Mouse (Mus musculus) heart, adult 2 months (tissue): ENCODE measurements at regions not wholly inside any gene's neighbourhood (a gene's known extent, or its start where the extent isn't known, plus 50 kb on each side); places are given as distances from the start of the nearest gene placed in this dataset.

Experiments
- DNase-seq, 2 experiments: peaks; one replicate each; pipeline ENCODE4 v3.0.0; 2021
- H3K27ac ChIP-seq: fragments of 200-600 bp; 2 replicates; pipeline ENCODE4 v1.8.1; 2022
- H3K27me3 ChIP-seq: fragments of 200-500 bp; 2 replicates; pipeline ENCODE4 v1.6.1; 2012; ENCODE audit warnings: mild to moderate bottlenecking, low read length, inconsistent platforms, mixed read lengths; ENCODE audit not compliant: control insufficient read depth, insufficient read depth
- H3K36me3 ChIP-seq: fragments of 200-500 bp; 2 replicates; pipeline ENCODE4 v1.6.1; 2012; ENCODE audit warnings: low read length, inconsistent platforms; ENCODE audit not compliant: control insufficient read depth, insufficient read depth
- H3K4me1 ChIP-seq: fragments of 200-500 bp; 2 replicates; pipeline ENCODE4 v1.6.1; 2011; ENCODE audit warnings: low read length; ENCODE audit not compliant: control insufficient read depth, insufficient read depth
- H3K4me3 ChIP-seq: fragments of 200-600 bp; 2 replicates; pipeline ENCODE4 v1.8.1; 2022
- H3K79me2 ChIP-seq: fragments of 200-500 bp; replicated peaks from 2 replicates; pipeline ENCODE4 v1.6.1; 2012; ENCODE audit warnings: mild to moderate bottlenecking, inconsistent platforms, low read length, moderate library complexity, mixed read lengths; ENCODE audit not compliant: control insufficient read depth, insufficient read depth
- H3K9ac ChIP-seq: fragments of 200-500 bp; 2 replicates; pipeline ENCODE4 v1.6.1; 2012; ENCODE audit warnings: low read depth, mild to moderate bottlenecking, control low read depth, inconsistent platforms, low read length, mixed read lengths
- CTCF ChIP-seq: fragments of 200-600 bp; IDR thresholded peaks from 2 replicates; pipeline ENCODE4 v1.8.1; 2022; ENCODE audit warnings: antibody characterized with exemption, mild to moderate bottlenecking, moderate library complexity
- EP300 ChIP-seq: fragments of 200-500 bp; IDR thresholded peaks from 2 replicates; pipeline ENCODE4 v1.6.1; 2011; ENCODE audit warnings: low read depth, low read length, control low read depth; ENCODE audit not compliant: insufficient read depth
- POLR2A ChIP-seq: fragments of 200-500 bp; IDR thresholded peaks from 2 replicates; pipeline ENCODE4 v1.6.1; 2011; ENCODE audit warnings: mild to moderate bottlenecking, low read depth, low read length, control low read depth; ENCODE audit not compliant: insufficient read depth
- WGBS: fragments of 180-500 bp; shearing (Covaris S2); methylation state at CpG from one replicate; pipeline ENCODE4 v1.1.7; 2018; 5-methylcytosine and 5-hydroxymethylcytosine counted together
- intact Hi-C: fragments of 180-260 bp; cut with DNase I; formaldehyde crosslinking; loops from one replicate; pipeline ENCODE4 v1.15.1; 2025

- Histone ChIP-seq H3K27ac (peak overlapping the region; percentile 61), H3K79me2 (no peaks in the 10 kb centered on the region)
Observed at GRCm38 (mm10) chr17:87202958-87203720, 62.6 kb downstream of the Mcfd2 start.

DNA sequence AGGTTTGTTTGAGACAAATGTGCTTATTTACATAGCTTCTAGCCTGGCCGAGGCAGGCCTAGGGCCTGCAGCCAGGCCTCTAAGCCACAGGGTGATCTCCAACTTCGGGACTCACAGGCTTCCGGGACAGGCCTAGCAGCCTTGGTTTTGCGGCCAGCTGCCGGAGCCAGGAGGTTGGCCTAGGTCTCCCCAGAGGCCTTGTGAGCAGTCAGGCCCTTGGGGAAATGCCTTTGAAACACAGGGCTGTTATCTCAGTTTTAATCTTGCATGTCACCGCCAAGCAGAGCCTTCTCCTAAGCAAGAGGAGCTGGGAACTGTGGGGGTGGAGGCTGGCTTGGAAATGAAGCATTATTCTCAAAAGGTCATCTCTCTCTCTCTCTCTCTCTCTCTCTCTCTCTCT lies 63.2 kb downstream of the Mcfd2 start:
- 0 out of 2 replicates have a peak, but pooled peaks have one; percentile 17 for TF ChIP-seq EP300
- TF ChIP-seq CTCF = peak; percentile 26
- 0 out of 2 replicates have a peak, but pooled peaks have one; percentile 27 for TF ChIP-seq POLR2A
- no peak overlapping the region for H3K4me3 ChIP-seq
- peak overlapping the region; percentile 45 for H3K27ac ChIP-seq
- H3K4me1 ChIP-seq = peaks cover 15% of the 10 kb centered on the region
- WGBS = 24% methylated on average over 6 of the region's 6 CpGs
- no peaks in the 10 kb centered on the region for H3K27me3 ChIP-seq
- no peaks in the 10 kb centered on the region for H3K79me2 ChIP-seq
- no peaks in the 10 kb centered on the region for H3K36me3 ChIP-seq
- DNase-seq = peak; percentile 76 to 88
- no peak overlapping the region for H3K9ac ChIP-seq
- intact Hi-C loops = loop anchor here (2.0 to 5.0 kb wide), 3 partner anchors 26 to 45 kb away; no protein-coding TSS in a partner anchor

More at GRCm38 (mm10) chr17:87202958-87203720, 62.6 kb downstream of the Mcfd2 start:
- intact Hi-C loops = loop anchor here (2.0 to 5.0 kb wide), 3 partner anchors 26 to 46 kb away; no protein-coding TSS in a partner anchor
- H3K9ac ChIP-seq = no peak overlapping the region
- H3K4me1 ChIP-seq = peaks cover 15% of the 10 kb centered on the region
- H3K27me3 ChIP-seq = no peaks in the 10 kb centered on the region
- no peak overlapping the region for H3K4me3 ChIP-seq
- TF ChIP-seq CTCF (no peak), POLR2A (no peak), EP300 (no peak)
- peak in 1 of 2 experiments; percentile 16 for DNase-seq
- 33% methylated on average over 5 of the region's 5 CpGs for WGBS
- H3K36me3 ChIP-seq = no peaks in the 10 kb centered on the region

GRCm38 (mm10) chr17:87200721-87201242 lies 65.0 kb downstream of the Mcfd2 start:
- H3K9ac ChIP-seq = no peak overlapping the region

GRCm38 (mm10) chr17:87200134-87200533 lies 65.6 kb downstream of the Mcfd2 start:
- Histone ChIP-seq H3K79me2 (no peaks in the 10 kb centered on the region), H3K27me3 (no peaks in the 10 kb centered on the region), H3K9ac (no peak overlapping the region), H3K36me3 (no peaks in the 10 kb centered on the region), H3K27ac (peak overlapping the region; percentile 36), H3K4me1 (peaks cover 12% of the 10 kb centered on the region), H3K4me3 (no peak overlapping the region)
- no peak for TF ChIP-seq POLR2A
- no peak for TF ChIP-seq EP300
- no peak for TF ChIP-seq CTCF
- intact Hi-C loops = loop anchor here (2.0 to 5.0 kb wide), 3 partner anchors 43 to 93 kb away; partner anchors contain the start of gene Socs5
- 74% methylated on average over 2 of the region's 2 CpGs for WGBS
- no peak for DNase-seq

More at GRCm38 (mm10) chr17:87200721-87201242, 65.0 kb downstream of the Mcfd2 start:
- WGBS = 55% methylated on average over 3 of the region's 3 CpGs
- H3K4me1 ChIP-seq = peaks cover 12% of the 10 kb centered on the region
- H3K36me3 ChIP-seq = no peaks in the 10 kb centered on the region
- TF ChIP-seq EP300 = 0 out of 2 replicates have a peak, but pooled peaks have one; percentile 40
- TF ChIP-seq CTCF = no peak
- no peak for TF ChIP-seq POLR2A
- H3K79me2 ChIP-seq = no peaks in the 10 kb centered on the region
- H3K27ac ChIP-seq = peak overlapping the region; percentile 36
- intact Hi-C loops = loop anchor here (2.0 to 5.0 kb wide), 3 partner anchors 43 to 94 kb away; partner anchors contain the start of gene Socs5
- no peak overlapping the region for H3K4me3 ChIP-seq
- DNase-seq = peak; percentile 69 to 75
- H3K27me3 ChIP-seq = no peaks in the 10 kb centered on the region

- no peak for DNase-seq
- H3K9ac ChIP-seq = no peak overlapping the region
- H3K27ac ChIP-seq = no peak overlapping the region
- intact Hi-C loops = no loop called here
- WGBS = 83% methylated on average over 3 of the region's 3 CpGs
- H3K27me3 ChIP-seq = no peaks in the 10 kb centered on the region
- no peaks in the 10 kb centered on the region for H3K36me3 ChIP-seq
- no peaks in the 10 kb centered on the region for H3K79me2 ChIP-seq
- H3K4me1 ChIP-seq = peaks cover 12% of the 10 kb centered on the region
- H3K4me3 ChIP-seq = no peak overlapping the region
- TF ChIP-seq EP300 = no peak
- TF ChIP-seq POLR2A = no peak
- TF ChIP-seq CTCF = no peak
Observed at GRCm38 (mm10) chr17:87199134-87199533, 66.6 kb downstream of the Mcfd2 start.

DNA sequence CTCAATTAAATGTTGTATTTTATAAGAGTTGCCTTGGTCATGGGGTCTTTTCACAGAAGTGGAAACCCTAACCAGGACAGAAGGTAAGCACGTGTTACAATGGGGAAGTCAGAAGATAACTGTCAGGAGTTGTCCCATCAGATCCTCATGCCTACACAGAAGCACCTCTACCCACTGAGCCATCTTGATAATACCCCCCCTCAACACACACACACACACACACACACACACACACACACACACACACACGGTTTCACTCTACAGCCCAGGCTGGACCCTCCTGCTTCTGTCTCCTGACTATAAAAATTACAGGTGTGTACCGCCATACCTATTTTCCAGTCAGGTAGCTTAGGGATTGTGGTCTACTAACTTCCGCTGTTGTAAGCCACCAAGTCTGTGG lies 68.3 kb downstream of the Mcfd2 start:
- no peak for TF ChIP-seq EP300
- no peak for TF ChIP-seq CTCF
- no peak for TF ChIP-seq POLR2A
- H3K79me2 ChIP-seq = no peaks in the 10 kb centered on the region
- no peak overlapping the region for H3K9ac ChIP-seq
- H3K4me1 ChIP-seq = peaks cover 10% of the 10 kb centered on the region
- DNase-seq = no peak
- no peaks in the 10 kb centered on the region for H3K36me3 ChIP-seq
- intact Hi-C loops = no loop called here
- no peaks in the 10 kb centered on the region for H3K27me3 ChIP-seq
- 96% methylated on average over 4 of the region's 4 CpGs for WGBS
- H3K27ac ChIP-seq = no peak overlapping the region
- no peak overlapping the region for H3K4me3 ChIP-seq
